Mouse (Mus musculus) central nervous system, embryonic 18 days (tissue): ENCODE measurements around the gene Sik2. TPM values are rescaled to one million over a fixed set of nuclear protein-coding genes. Genes with fewer than 3 reads are reported as not detected.

Experiments
- polyA plus RNA-seq: library from polyadenylated mRNA; depleted of rRNA; stranded (reverse); fragments of >200 nt; gene quantifications from 2 replicates; pipeline ENCODE4 v1.2.3, GENCODE M21; 2012; rRNA removed

Gene Sik2
- 23.2 and 25.0 TPM in 2 replicates for polyA plus RNA-seq

GRCm38 (mm10) chr9:51008841-51009655 is at the start of gene Sik2:
TSS of gene Sik2 (minus strand) at chr9:51009073.

GRCm38 (mm10) chr9:50845081-50845480 is 163.8 kb downstream of the Sik2 start, which contains the start of gene Ppp2r1b:
TSS of gene Ppp2r1b (plus strand) at chr9:50845301.

Other genes starting within 250 kb of the Sik2 start
- gene Fdxacb1, start 240.8 kb downstream of the Sik2 start, polyA plus RNA-seq = 7.5 and 7.8 TPM in 2 replicates
- gene Alg9, start 234.1 kb downstream of the Sik2 start, polyA plus RNA-seq = 51.7 and 53.4 TPM in 2 replicates
- gene 1110032A03Rik, start 233.6 kb downstream of the Sik2 start, polyA plus RNA-seq = 45.9 and 48.9 TPM in 2 replicates
- gene Ppp2r1b, start 163.8 kb downstream of the Sik2 start, polyA plus RNA-seq = 29.6 and 31.7 TPM in 2 replicates
- not detected in 2 replicates for gene Btg4, start 51.8 kb upstream of the Sik2 start, polyA plus RNA-seq
- 1.4 TPM in 2 replicates for gene Layn, start 68.0 kb upstream of the Sik2 start, polyA plus RNA-seq
- 0.75 and 1.6 TPM in 2 replicates for gene 4833427G06Rik, start 93.0 kb upstream of the Sik2 start, polyA plus RNA-seq
- gene Gm32742, start 156.4 kb upstream of the Sik2 start, polyA plus RNA-seq = 0.01 and 0.03 TPM in 2 replicates
- 0.12 and 0.21 TPM in 2 replicates for gene Pou2af1, start 204.6 kb upstream of the Sik2 start, polyA plus RNA-seq